Mouse (Mus musculus): ENCODE measurements around the gene Sfrp5. TPM values are rescaled to one million over a fixed set of nuclear protein-coding genes. Genes with fewer than 3 reads are reported as not detected.
A peak's percentile ranks its signal among the peaks of the same experiment; 100 is the strongest.

Gene Sfrp5
- polyA plus RNA-seq (2014; fragmentation: Nextera tagmentation; extraction: Ambion mirVana): 0.64 and 1.2 TPM in 2 replicates

DNA sequence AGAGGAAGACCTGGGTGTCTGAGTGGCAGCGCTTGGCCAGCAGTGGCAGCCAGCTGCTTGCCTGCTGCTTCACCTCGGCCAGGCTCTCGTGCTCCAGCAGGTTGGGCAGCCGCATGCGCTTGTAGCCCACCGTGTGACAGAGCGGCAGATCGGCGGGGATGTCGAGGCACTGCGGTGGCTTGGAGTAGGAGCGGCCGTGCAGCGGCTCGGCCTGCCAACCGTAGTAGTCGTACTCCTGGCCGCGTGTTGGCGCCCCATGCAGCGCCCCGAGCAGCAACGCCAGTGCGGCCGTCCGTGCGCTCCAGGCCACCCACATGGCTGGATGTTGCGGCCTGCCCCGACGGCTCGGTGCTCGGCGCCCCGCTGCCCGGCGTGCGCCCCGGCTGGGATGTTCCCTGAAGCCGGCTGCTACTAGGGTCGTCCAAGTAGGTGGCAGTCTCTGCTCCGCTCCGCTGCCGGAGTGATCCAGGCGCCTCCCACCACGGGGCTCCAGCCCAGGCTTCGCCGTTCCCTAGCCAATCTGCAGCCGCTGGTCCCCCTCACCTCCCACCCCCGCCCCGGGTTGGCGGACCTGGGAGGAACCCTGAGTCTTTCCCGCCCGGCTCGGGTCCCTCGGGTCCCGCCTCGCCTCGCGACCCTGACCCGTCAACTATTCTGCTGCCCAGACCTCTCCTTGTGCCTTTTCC is at the start of gene Sfrp5:
Gene Sfrp5, minus strand, starts transcription at position 557 of the 686 bp plus-strand sequence.
- ATAC-seq (replicated peaks; ENCODE audit: insufficient number of reproducible peaks, low FRiP score, low TSS enrichment, low read depth) (peak; percentile 24; the same call in 1 of the 2 replicates), DNase-seq (ENCODE audit: low spot score) (peak; percentile 39)
- Histone ChIP-seq H3K27ac (replicated peaks; ENCODE audit: low read depth, low read length) (no peak within 1 kb of the TSS), H3K27me3 (ENCODE audit: control insufficient read depth, insufficient read depth, low read length) (peaks cover 44% of the 10 kb centered on the region), H3K4me3 (ENCODE audit: low read depth, low read length) (peak within 1 kb of the TSS; percentile 23), H3K4me1 (ENCODE audit: control insufficient read depth, insufficient read depth, low read length) (peaks cover 3% of the 10 kb centered on the region), H3K4me2 (ENCODE audit: low read depth, low read length) (peak within 1 kb of the TSS; percentile 50), H3K9ac (replicated peaks; ENCODE audit: low read length) (no peak within 1 kb of the TSS; the same call in 1 of the 2 replicates), H3K9me3 (replicated peaks; ENCODE audit: control insufficient read depth, low read length) (no peaks in the 10 kb centered on the region), H3K36me3 (replicated peaks; ENCODE audit: control insufficient read depth, insufficient read depth, low read depth, low read length) (no peaks in the 10 kb centered on the region)
- WGBS: under 1% methylated on average over 60 of the region's 60 CpGs

DNA sequence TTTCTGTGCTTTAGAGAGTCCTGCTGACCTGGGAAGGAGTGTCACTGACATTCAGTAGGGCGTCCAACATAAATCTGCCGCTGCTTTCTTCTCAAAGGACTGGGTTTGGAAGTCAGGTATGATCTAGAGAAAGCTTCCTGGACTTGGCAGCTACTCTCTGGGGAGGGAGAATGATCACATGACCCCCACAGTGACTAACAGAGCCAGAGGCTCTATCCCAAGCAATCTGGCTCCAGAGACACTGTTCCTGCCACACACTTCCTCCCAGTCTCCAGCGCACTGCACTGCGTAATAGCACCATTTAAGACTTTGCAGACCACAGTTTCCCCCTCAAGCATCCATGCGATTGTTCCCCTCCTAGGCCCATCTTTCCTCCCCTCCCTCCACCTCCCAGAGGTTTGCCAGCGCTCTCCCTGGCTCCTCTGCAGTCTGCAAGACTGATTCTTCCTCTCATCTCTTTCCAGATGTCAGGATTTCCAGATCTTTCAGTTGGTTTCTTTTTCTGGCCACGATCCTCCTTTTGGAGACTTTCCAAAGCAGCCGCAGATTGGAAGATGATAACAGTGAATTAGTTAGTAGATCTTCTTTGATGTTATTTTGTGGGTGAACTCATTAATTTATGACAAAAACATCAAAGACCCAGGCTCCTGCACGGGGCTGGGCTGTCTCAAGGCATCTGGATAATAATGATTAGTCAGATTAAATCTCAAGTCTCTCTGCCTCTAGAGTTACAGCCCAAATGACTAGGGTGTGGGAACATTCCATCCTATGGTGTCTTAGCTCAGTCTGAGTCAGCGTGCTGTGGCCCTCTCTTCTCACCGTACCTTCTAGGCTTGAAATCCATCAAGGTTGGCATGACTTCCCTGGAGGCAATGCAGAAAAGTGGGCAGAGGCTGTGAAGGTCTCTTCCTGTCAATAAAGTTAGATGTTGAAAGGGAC is 48.2 kb upstream of the Sfrp5 start:
- Histone ChIP-seq H3K27ac (replicated peaks; ENCODE audit: low read depth, low read length) (no peak overlapping the region), H3K4me3 (ENCODE audit: low read depth, low read length) (no peak overlapping the region), H3K4me1 (ENCODE audit: control insufficient read depth, insufficient read depth, low read length) (no peaks in the 10 kb centered on the region), H3K27me3 (ENCODE audit: control insufficient read depth, insufficient read depth, low read length) (peaks cover 3% of the 10 kb centered on the region), H3K9ac (replicated peaks; ENCODE audit: low read length) (no peak overlapping the region), H3K4me2 (ENCODE audit: low read depth, low read length) (no peak overlapping the region), H3K36me3 (replicated peaks; ENCODE audit: control insufficient read depth, insufficient read depth, low read depth, low read length) (no peaks in the 10 kb centered on the region), H3K9me3 (replicated peaks; ENCODE audit: control insufficient read depth, low read length) (no peaks in the 10 kb centered on the region)
- WGBS: 72% methylated on average over 11 of the region's 11 CpGs
- no peak for ATAC-seq (replicated peaks; ENCODE audit: insufficient number of reproducible peaks, low FRiP score, low TSS enrichment, low read depth)
- DNase-seq (ENCODE audit: low spot score): no peak

DNA sequence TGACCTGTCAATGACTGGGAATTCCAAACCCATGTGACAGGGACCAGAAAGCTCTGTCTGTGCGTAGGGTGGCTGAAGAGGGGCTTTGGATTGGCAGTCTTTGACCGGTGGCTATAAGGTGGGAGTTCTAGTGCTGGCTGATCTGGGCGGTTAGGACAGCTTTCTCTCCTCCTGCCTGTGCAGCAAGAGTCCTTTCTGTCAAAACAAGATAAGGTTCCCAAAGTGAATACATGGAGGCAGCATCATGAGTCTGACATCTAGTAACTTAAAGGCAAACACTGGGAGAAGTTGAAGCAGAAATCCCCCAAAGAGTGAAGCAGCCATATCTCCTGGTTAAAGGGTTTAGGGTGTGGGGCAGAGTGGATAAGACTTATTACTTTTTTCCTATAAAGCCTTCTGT is 45.5 kb upstream of the Sfrp5 start, which contains the start of gene Golga7b:
Gene Golga7b, plus strand, starts transcription at position 56 of the 400 bp plus-strand sequence.
- no peak within 1 kb of the TSS for H3K9ac ChIP-seq (replicated peaks; ENCODE audit: low read length)
- H3K4me2 ChIP-seq (ENCODE audit: low read depth, low read length): no peak within 1 kb of the TSS
- 86% methylated on average over 3 of the region's 3 CpGs for WGBS
- no peaks in the 10 kb centered on the region for H3K4me1 ChIP-seq (ENCODE audit: control insufficient read depth, insufficient read depth, low read length)
- H3K4me3 ChIP-seq (ENCODE audit: low read depth, low read length): no peak within 1 kb of the TSS
- no peaks in the 10 kb centered on the region for H3K9me3 ChIP-seq (replicated peaks; ENCODE audit: control insufficient read depth, low read length)
- no peaks in the 10 kb centered on the region for H3K36me3 ChIP-seq (replicated peaks; ENCODE audit: control insufficient read depth, insufficient read depth, low read depth, low read length)
- H3K27ac ChIP-seq (replicated peaks; ENCODE audit: low read depth, low read length): no peak within 1 kb of the TSS
- ATAC-seq (replicated peaks; ENCODE audit: insufficient number of reproducible peaks, low FRiP score, low TSS enrichment, low read depth) (no peak), DNase-seq (ENCODE audit: low spot score) (no peak)
- no peaks in the 10 kb centered on the region for H3K27me3 ChIP-seq (ENCODE audit: control insufficient read depth, insufficient read depth, low read length)

DNA sequence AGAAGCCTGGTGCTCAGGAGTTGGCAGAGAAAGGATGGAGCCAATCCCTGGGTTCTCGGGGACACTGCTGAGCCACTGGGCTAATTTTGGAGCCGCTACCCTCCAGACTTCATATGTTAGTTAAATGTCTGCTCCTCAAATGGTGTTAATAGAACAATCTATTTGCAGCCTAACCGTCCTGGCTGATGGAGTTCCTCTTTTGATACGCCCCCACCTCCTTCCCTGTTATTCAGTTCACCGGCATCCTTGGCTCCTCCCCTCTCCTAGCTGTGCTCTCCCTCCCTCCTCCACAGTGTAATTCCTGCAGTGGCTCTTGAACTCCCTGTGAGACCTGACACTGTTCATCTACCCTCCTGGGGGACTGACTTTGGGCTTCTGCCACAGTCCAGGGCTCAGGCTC is 44.6 kb upstream of the Sfrp5 start:
- DNase-seq (ENCODE audit: low spot score): no peak
- Histone ChIP-seq H3K9me3 (replicated peaks; ENCODE audit: control insufficient read depth, low read length) (no peaks in the 10 kb centered on the region), H3K4me1 (ENCODE audit: control insufficient read depth, insufficient read depth, low read length) (no peaks in the 10 kb centered on the region), H3K27me3 (ENCODE audit: control insufficient read depth, insufficient read depth, low read length) (no peaks in the 10 kb centered on the region), H3K4me2 (ENCODE audit: low read depth, low read length) (no peak overlapping the region), H3K36me3 (replicated peaks; ENCODE audit: control insufficient read depth, insufficient read depth, low read depth, low read length) (no peaks in the 10 kb centered on the region), H3K4me3 (ENCODE audit: low read depth, low read length) (no peak overlapping the region), H3K9ac (replicated peaks; ENCODE audit: low read length) (no peak overlapping the region), H3K27ac (replicated peaks; ENCODE audit: low read depth, low read length) (no peak overlapping the region)
- ATAC-seq (replicated peaks; ENCODE audit: insufficient number of reproducible peaks, low FRiP score, low TSS enrichment, low read depth): no peak
- WGBS: 55% methylated on average over 5 of the region's 5 CpGs

DNA sequence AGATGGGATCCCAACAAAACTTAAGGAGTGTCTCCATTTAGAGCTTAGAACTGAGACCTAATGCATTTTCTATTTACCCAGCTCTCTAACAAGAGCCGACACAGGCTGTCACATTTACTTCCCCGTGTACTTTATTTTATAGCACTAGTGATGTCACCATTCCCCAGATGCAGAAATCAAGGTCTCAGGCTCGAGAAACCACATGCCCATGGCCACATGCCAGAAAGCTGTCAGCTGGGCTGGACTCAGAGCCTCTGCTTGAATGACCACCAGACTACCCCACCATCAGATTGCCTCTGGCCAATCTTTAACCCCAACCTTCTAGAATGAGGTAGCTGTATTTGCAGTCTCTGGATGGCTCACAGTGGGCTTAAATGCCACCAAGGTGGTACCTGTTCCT is 41.3 kb upstream of the Sfrp5 start:
- 78% methylated on average over 3 of the region's 3 CpGs for WGBS
- no peak for DNase-seq (ENCODE audit: low spot score)

DNA sequence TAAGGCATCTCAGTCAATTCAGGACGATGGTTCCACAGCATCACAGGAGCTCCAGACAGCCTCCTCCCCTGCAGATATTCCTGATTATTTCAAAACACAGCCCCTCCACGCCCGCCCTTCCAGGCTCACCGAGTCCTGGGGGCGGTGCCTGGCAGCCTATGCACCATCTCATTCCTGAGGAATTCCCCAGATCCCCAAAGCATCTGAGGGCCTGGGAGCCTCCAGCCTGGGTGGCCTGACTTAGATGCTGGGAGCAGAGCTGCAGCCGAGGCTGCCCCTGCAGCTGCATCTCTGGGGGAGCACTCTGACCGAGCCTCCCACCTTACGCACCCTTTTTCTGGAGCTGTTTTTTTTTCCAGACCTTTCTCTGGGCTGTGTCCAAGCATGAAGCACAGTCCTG is 38.8 kb upstream of the Sfrp5 start:
- Histone ChIP-seq H3K27me3 (ENCODE audit: control insufficient read depth, insufficient read depth, low read length) (no peaks in the 10 kb centered on the region), H3K9ac (replicated peaks; ENCODE audit: low read length) (no peak overlapping the region), H3K9me3 (replicated peaks; ENCODE audit: control insufficient read depth, low read length) (no peaks in the 10 kb centered on the region), H3K4me3 (ENCODE audit: low read depth, low read length) (no peak overlapping the region), H3K36me3 (replicated peaks; ENCODE audit: control insufficient read depth, insufficient read depth, low read depth, low read length) (no peaks in the 10 kb centered on the region), H3K27ac (replicated peaks; ENCODE audit: low read depth, low read length) (no peak overlapping the region), H3K4me1 (ENCODE audit: control insufficient read depth, insufficient read depth, low read length) (no peaks in the 10 kb centered on the region), H3K4me2 (ENCODE audit: low read depth, low read length) (no peak overlapping the region)
- DNase-seq (ENCODE audit: low spot score) (no peak), ATAC-seq (replicated peaks; ENCODE audit: insufficient number of reproducible peaks, low FRiP score, low TSS enrichment, low read depth) (no peak)
- 49% methylated on average over 8 of the region's 8 CpGs for WGBS

More for the DNA sequence above, 41.3 kb upstream of the Sfrp5 start:
- no peak overlapping the region for H3K27ac ChIP-seq (replicated peaks; ENCODE audit: low read depth, low read length)
- H3K9me3 ChIP-seq (replicated peaks; ENCODE audit: control insufficient read depth, low read length): no peaks in the 10 kb centered on the region
- H3K9ac ChIP-seq (replicated peaks; ENCODE audit: low read length): no peak overlapping the region
- ATAC-seq (replicated peaks; ENCODE audit: insufficient number of reproducible peaks, low FRiP score, low TSS enrichment, low read depth): no peak
- H3K4me2 ChIP-seq (ENCODE audit: low read depth, low read length): no peak overlapping the region
- no peaks in the 10 kb centered on the region for H3K36me3 ChIP-seq (replicated peaks; ENCODE audit: control insufficient read depth, insufficient read depth, low read depth, low read length)
- no peak overlapping the region for H3K4me3 ChIP-seq (ENCODE audit: low read depth, low read length)
- no peaks in the 10 kb centered on the region for H3K27me3 ChIP-seq (ENCODE audit: control insufficient read depth, insufficient read depth, low read length)
- no peaks in the 10 kb centered on the region for H3K4me1 ChIP-seq (ENCODE audit: control insufficient read depth, insufficient read depth, low read length)

DNA sequence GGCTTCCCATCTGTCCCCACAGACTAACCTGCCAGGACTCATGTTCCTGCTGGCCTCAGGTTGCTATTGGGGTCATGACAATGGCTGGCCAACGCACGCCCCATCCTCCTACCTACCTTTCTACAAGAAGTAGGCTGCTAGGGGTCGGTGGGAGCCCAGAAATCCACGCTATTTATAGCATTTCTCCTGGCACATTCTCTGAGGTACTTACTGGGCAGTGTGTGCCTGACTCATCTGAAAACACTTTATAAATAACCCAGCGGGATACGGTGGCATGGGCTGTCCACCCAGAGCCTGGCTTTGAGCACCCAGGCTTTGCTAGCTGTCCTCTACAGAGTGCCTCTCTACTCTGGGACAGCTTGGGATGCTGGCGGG is 36.3 kb upstream of the Sfrp5 start:
- Histone ChIP-seq H3K4me3 (ENCODE audit: low read depth, low read length) (no peak overlapping the region), H3K4me1 (ENCODE audit: control insufficient read depth, insufficient read depth, low read length) (no peaks in the 10 kb centered on the region), H3K9ac (replicated peaks; ENCODE audit: low read length) (no peak overlapping the region), H3K27ac (replicated peaks; ENCODE audit: low read depth, low read length) (no peak overlapping the region), H3K36me3 (replicated peaks; ENCODE audit: control insufficient read depth, insufficient read depth, low read depth, low read length) (no peaks in the 10 kb centered on the region), H3K9me3 (replicated peaks; ENCODE audit: control insufficient read depth, low read length) (no peaks in the 10 kb centered on the region), H3K27me3 (ENCODE audit: control insufficient read depth, insufficient read depth, low read length) (no peaks in the 10 kb centered on the region), H3K4me2 (ENCODE audit: low read depth, low read length) (no peak overlapping the region)
- ATAC-seq (replicated peaks; ENCODE audit: insufficient number of reproducible peaks, low FRiP score, low TSS enrichment, low read depth) (no peak), DNase-seq (ENCODE audit: low spot score) (no peak)
- WGBS: 67% methylated on average over 7 of the region's 7 CpGs

All from embryonic facial prominence, embryonic 11.5 days (tissue).